8 mouse cellular contexts compared by ENCODE assay signal in the genomic region with DNA sequence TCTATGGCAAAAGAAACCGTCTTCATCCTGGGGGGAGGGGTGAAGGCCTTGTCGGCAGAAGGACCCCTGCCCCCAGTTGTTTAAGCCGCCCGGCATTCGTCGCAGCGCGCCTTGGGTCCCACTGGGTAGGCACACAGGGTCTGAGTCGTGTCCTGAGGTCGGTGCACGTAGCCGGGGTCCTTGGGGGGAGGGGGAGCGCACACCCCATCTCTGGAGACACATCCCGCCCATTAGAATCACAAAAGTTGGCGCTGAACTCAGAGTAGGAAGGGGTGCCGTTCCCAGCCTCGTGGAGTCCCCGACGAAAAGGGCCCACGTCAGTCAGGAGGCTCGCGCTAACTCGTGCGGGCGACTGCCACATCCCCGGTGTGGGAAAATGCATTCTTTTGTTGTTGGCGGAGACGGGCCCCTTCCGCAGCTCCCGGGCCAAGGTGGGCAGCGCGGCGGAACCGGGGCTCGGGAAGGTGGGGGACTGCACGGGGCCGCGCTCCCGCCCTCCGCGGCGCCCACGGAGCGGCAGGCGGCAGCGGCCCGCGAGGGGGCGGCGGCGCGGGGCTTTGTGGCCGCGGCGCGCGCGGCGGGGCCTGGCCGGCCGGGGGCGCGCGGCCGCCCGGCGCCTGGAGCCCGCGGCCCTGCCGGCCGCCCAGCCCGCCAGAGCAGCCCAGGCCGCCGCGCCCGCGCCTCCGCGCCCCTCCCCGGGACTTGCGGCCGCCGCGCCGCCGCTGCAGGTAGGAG. TPM values are rescaled to one million over a fixed set of nuclear protein-coding genes. Genes with fewer than 3 reads are reported as not detected.
DNase-seq lines count a peak whose midpoint lies in the region; ATAC-seq and TF ChIP-seq lines count a peak whose summit lies in the region.

A gene (plus strand): TSS at position 95 of the 735 bp plus-strand sequence.

- peak; percentile 50 for DNase-seq in layer of hippocampus, adult 11-12 months (ENCODE audit: low spot score)
- no peak for DNase-seq in layer of hippocampus, adult 9-10 months (ENCODE audit: low spot score)
- DNase-seq in embryo, embryonic 9.5 days (ENCODE audit: extremely low spot score): peak; percentile 84
- peak; percentile 64 for DNase-seq in limb, embryonic 14.5 days (ENCODE audit: low spot score)
- peak; percentile 84 for DNase-seq in midbrain, embryonic 14.5 days

- H3K4me2 ChIP-seq in intestine, embryonic 16.5 days (ENCODE audit: low read depth, low read length): peak within 1 kb of the TSS; percentile 86
- H3K4me2 ChIP-seq in limb, embryonic 14.5 days (replicated peaks; ENCODE audit: low read depth, low read length, severe bottlenecking): peak within 1 kb of the TSS; percentile 80
- H3K4me2 ChIP-seq in midbrain, embryonic 14.5 days (ENCODE audit: low read length): peak within 1 kb of the TSS; percentile 70
- peak within 1 kb of the TSS; percentile 92 for H3K4me2 ChIP-seq in stomach, embryonic 16.5 days (ENCODE audit: low read depth, low read length)

- peak within 1 kb of the TSS; percentile 79 for H3K27ac ChIP-seq in intestine, embryonic 16.5 days (ENCODE audit: low read length)
- H3K27ac ChIP-seq in limb, embryonic 14.5 days (replicated peaks; ENCODE audit: low read depth, low read length): peak within 1 kb of the TSS; percentile 89
- peak within 1 kb of the TSS; percentile 95 for H3K27ac ChIP-seq in midbrain, embryonic 14.5 days (replicated peaks; ENCODE audit: low read depth, low read length)
- peak within 1 kb of the TSS; percentile 70 for H3K27ac ChIP-seq in stomach, embryonic 16.5 days (ENCODE audit: low read length)

- TF ChIP-seq POLR2A in limb, embryonic 14.5 days (IDR thresholded peaks at IDR 0.05; ENCODE audit: borderline replicate concordance, extremely low read depth, insufficient read depth, insufficient read length): 0 out of 2 replicates have a peak, but pooled peaks have one; percentile 11

- no peaks in the 10 kb centered on the region for H3K36me3 ChIP-seq in intestine, embryonic 16.5 days (ENCODE audit: control insufficient read depth, insufficient read depth, low read length)
- no peaks in the 10 kb centered on the region for H3K36me3 ChIP-seq in limb, embryonic 14.5 days (ENCODE audit: control insufficient read depth, insufficient read depth, low read length)
- no peaks in the 10 kb centered on the region for H3K36me3 ChIP-seq in midbrain, embryonic 14.5 days (ENCODE audit: control insufficient read depth, insufficient read depth, low read length)
- H3K36me3 ChIP-seq in stomach, embryonic 16.5 days (ENCODE audit: control insufficient read depth, insufficient read depth, low read length): no peaks in the 10 kb centered on the region

- H3K4me3 ChIP-seq in intestine, embryonic 16.5 days (ENCODE audit: low read length): peak within 1 kb of the TSS; percentile 74
- peak within 1 kb of the TSS; percentile 74 for H3K4me3 ChIP-seq in limb, embryonic 14.5 days (replicated peaks; ENCODE audit: low read length)
- H3K4me3 ChIP-seq in midbrain, embryonic 14.5 days (replicated peaks; ENCODE audit: low read depth, low read length): peak within 1 kb of the TSS; percentile 75
- H3K4me3 ChIP-seq in stomach, embryonic 16.5 days (replicated peaks; ENCODE audit: low read length): peak within 1 kb of the TSS; percentile 76

- WGBS in intestine, embryonic 16.5 days: under 1% methylated on average over 61 of the region's 86 CpGs
- WGBS in limb, embryonic 14.5 days: under 1% methylated on average over 47 of the region's 86 CpGs
- WGBS in midbrain, embryonic 14.5 days: 1% methylated on average over 77 of the region's 86 CpGs
- WGBS in stomach, embryonic 16.5 days: under 1% methylated on average over 68 of the region's 86 CpGs

- H3K9ac ChIP-seq in intestine, embryonic 16.5 days (ENCODE audit: low read depth, low read length): peak within 1 kb of the TSS; percentile 92
- peak within 1 kb of the TSS; percentile 97 for H3K9ac ChIP-seq in limb, embryonic 14.5 days (ENCODE audit: low read depth, low read length, severe bottlenecking)
- peak within 1 kb of the TSS; percentile 96 for H3K9ac ChIP-seq in midbrain, embryonic 14.5 days (replicated peaks; ENCODE audit: low read length)
- peak within 1 kb of the TSS; percentile 96 for H3K9ac ChIP-seq in stomach, embryonic 16.5 days (ENCODE audit: low read length)

- peak; percentile 49 for ATAC-seq in granulocyte monocyte progenitor cell, adult 5-6 weeks (replicated peaks; ENCODE audit: poor library complexity, severe bottlenecking)
- ATAC-seq in intestine, embryonic 16.5 days: peak; percentile 87
- peak; percentile 76 for ATAC-seq in limb, embryonic 14.5 days (ENCODE audit: low FRiP score, low read depth)
- peak; percentile 84 for ATAC-seq in midbrain, embryonic 14.5 days (ENCODE audit: low FRiP score, low TSS enrichment)
- ATAC-seq in stomach, embryonic 16.5 days (ENCODE audit: insufficient read depth, low FRiP score): peak; percentile 79

- H3K27me3 ChIP-seq in intestine, embryonic 16.5 days (replicated peaks; ENCODE audit: control insufficient read depth, insufficient read depth, low read length): no peaks in the 10 kb centered on the region
- no peaks in the 10 kb centered on the region for H3K27me3 ChIP-seq in limb, embryonic 14.5 days (ENCODE audit: control insufficient read depth, insufficient read depth, low read length)
- H3K27me3 ChIP-seq in midbrain, embryonic 14.5 days (ENCODE audit: control insufficient read depth, insufficient read depth, low read length): no peaks in the 10 kb centered on the region
- no peaks in the 10 kb centered on the region for H3K27me3 ChIP-seq in stomach, embryonic 16.5 days (ENCODE audit: control insufficient read depth, insufficient read depth, low read length)

- no peaks in the 10 kb centered on the region for H3K9me3 ChIP-seq in intestine, embryonic 16.5 days (ENCODE audit: control insufficient read depth, low read length)
- no peaks in the 10 kb centered on the region for H3K9me3 ChIP-seq in limb, embryonic 14.5 days (ENCODE audit: control insufficient read depth, low read length)
- no peaks in the 10 kb centered on the region for H3K9me3 ChIP-seq in midbrain, embryonic 14.5 days (ENCODE audit: control insufficient read depth, low read length)
- H3K9me3 ChIP-seq in stomach, embryonic 16.5 days (replicated peaks; ENCODE audit: control insufficient read depth, low read length): no peaks in the 10 kb centered on the region

- peaks cover 16% of the 10 kb centered on the region for H3K4me1 ChIP-seq in intestine, embryonic 16.5 days (ENCODE audit: control insufficient read depth, insufficient read depth, low read length)
- H3K4me1 ChIP-seq in limb, embryonic 14.5 days (ENCODE audit: control insufficient read depth, insufficient read depth, low read length): peaks cover 9% of the 10 kb centered on the region
- H3K4me1 ChIP-seq in midbrain, embryonic 14.5 days (ENCODE audit: control insufficient read depth, insufficient read depth, low read length): peaks cover 30% of the 10 kb centered on the region
- peaks cover 22% of the 10 kb centered on the region for H3K4me1 ChIP-seq in stomach, embryonic 16.5 days (ENCODE audit: control insufficient read depth, insufficient read depth, low read length)

RNA-seq across cellular contexts. Expression of the gene that starts here (rescaled TPM):
- total RNA-seq in granulocyte monocyte progenitor cell, adult 5-6 weeks (2014; fragmentation: Nextera tagmentation): 31.8 and 77.2 TPM in 2 replicates
- total RNA-seq in granulocyte monocyte progenitor cell, adult 5-6 weeks (2017): 62.6 and 71.2 TPM in 2 replicates
- polyA plus RNA-seq in intestine, embryonic 16.5 days (2015; fragmentation: Nextera tagmentation; extraction: Ambion mirVana): 10.7 and 10.9 TPM in 2 replicates
- polyA plus RNA-seq in limb, embryonic 14.5 days (2012; rRNA removed): 24.7 and 35.6 TPM in 2 replicates
- polyA plus RNA-seq in limb, embryonic 14.5 days (2014; fragmentation: Nextera tagmentation; extraction: Ambion mirVana): 25.4 and 26.2 TPM in 2 replicates
- 36.2 and 38.1 TPM in 2 replicates for polyA plus RNA-seq in midbrain, embryonic 14.5 days (2014; fragmentation: Nextera tagmentation; extraction: Ambion mirVana)
- polyA plus RNA-seq in stomach, embryonic 16.5 days (2015; fragmentation: Nextera tagmentation; extraction: Ambion mirVana): 14.9 and 17.4 TPM in 2 replicates
